Mouse (Mus musculus): ENCODE measurements at regions not wholly inside any gene's neighbourhood (a gene's known extent, or its start where the extent isn't known, plus 50 kb on each side); places are given as distances from the start of the nearest gene placed in this dataset.
"Not testable (repeated sequence)": the region's sequence is repeated elsewhere in the genome, so short reads cannot be mapped to it uniquely, and the experiment has no call there.

GRCm38 (mm10) chr5:77743467-77743866 is 335.6 kb upstream of the Igfbp7 start:
- H3K79me2 ChIP-seq (replicated peaks; ENCODE audit: control insufficient read depth, insufficient read depth, low read length): no peaks in the 10 kb centered on the region
- H3K9ac ChIP-seq (ENCODE audit: low read depth, low read length): no peak overlapping the region
- no peaks in the 10 kb centered on the region for H3K36me3 ChIP-seq (ENCODE audit: control insufficient read depth, insufficient read depth, low read length)
- intact Hi-C loops (cut with DNase I): no loop called here
- H3K4me3 ChIP-seq: no peak overlapping the region
- no peak overlapping the region for H3K27ac ChIP-seq
- no peak for DNase-seq
- H3K4me1 ChIP-seq (ENCODE audit: control insufficient read depth, insufficient read depth, low read length): no peaks in the 10 kb centered on the region
- no peak for TF ChIP-seq CTCF (IDR thresholded peaks at IDR 0.05)
- no peak for TF ChIP-seq EP300 (IDR thresholded peaks at IDR 0.05; ENCODE audit: insufficient read depth, low read depth, low read length)
- TF ChIP-seq POLR2A (IDR thresholded peaks at IDR 0.05; ENCODE audit: insufficient read depth, low read depth, low read length): no peak
- no peaks in the 10 kb centered on the region for H3K27me3 ChIP-seq (ENCODE audit: control insufficient read depth, insufficient read depth, low read length)
- 72% methylated on average over 3 of the region's 3 CpGs for WGBS

- H3K4me3 ChIP-seq; H3K4me1 ChIP-seq (ENCODE audit: control insufficient read depth, insufficient read depth, low read length); H3K36me3 ChIP-seq (ENCODE audit: control insufficient read depth, insufficient read depth, low read length); H3K27me3 ChIP-seq (ENCODE audit: control insufficient read depth, insufficient read depth, low read length); H3K79me2 ChIP-seq (replicated peaks; ENCODE audit: control insufficient read depth, insufficient read depth, low read length); intact Hi-C loops (cut with DNase I); DNase-seq; H3K27ac ChIP-seq; H3K9ac ChIP-seq (ENCODE audit: low read depth, low read length): not testable (repeated sequence)
- WGBS: 68% methylated on average over 4 of the region's 4 CpGs
These were observed 322.4 kb upstream of the Igfbp7 start for GRCm38 (mm10) chr5:77730286-77730685.

GRCm38 (mm10) chr5:77681592-77681991 is 273.8 kb upstream of the Igfbp7 start:
- TF ChIP-seq EP300 (IDR thresholded peaks at IDR 0.05; ENCODE audit: insufficient read depth, low read depth, low read length) (no peak), POLR2A (IDR thresholded peaks at IDR 0.05; ENCODE audit: insufficient read depth, low read depth, low read length) (no peak), CTCF (IDR thresholded peaks at IDR 0.05) (peak; percentile 35)
- DNase-seq: no peak
- H3K79me2 ChIP-seq (replicated peaks; ENCODE audit: control insufficient read depth, insufficient read depth, low read length): no peaks in the 10 kb centered on the region
- intact Hi-C loops (cut with DNase I): no loop called here
- no peak overlapping the region for H3K27ac ChIP-seq
- no peaks in the 10 kb centered on the region for H3K27me3 ChIP-seq (ENCODE audit: control insufficient read depth, insufficient read depth, low read length)
- no peaks in the 10 kb centered on the region for H3K4me1 ChIP-seq (ENCODE audit: control insufficient read depth, insufficient read depth, low read length)
- WGBS: 57% methylated on average over 3 of the region's 3 CpGs
- no peak overlapping the region for H3K4me3 ChIP-seq
- H3K9ac ChIP-seq (ENCODE audit: low read depth, low read length): no peak overlapping the region
- H3K36me3 ChIP-seq (ENCODE audit: control insufficient read depth, insufficient read depth, low read length): no peaks in the 10 kb centered on the region

GRCm38 (mm10) chr5:77672073-77672924 is 264.5 kb upstream of the Igfbp7 start:
- Histone ChIP-seq H3K27ac (no peak overlapping the region), H3K79me2 (replicated peaks; ENCODE audit: control insufficient read depth, insufficient read depth, low read length) (no peaks in the 10 kb centered on the region), H3K36me3 (ENCODE audit: control insufficient read depth, insufficient read depth, low read length) (no peaks in the 10 kb centered on the region), H3K9ac (ENCODE audit: low read depth, low read length) (no peak overlapping the region), H3K4me3 (no peak overlapping the region), H3K4me1 (ENCODE audit: control insufficient read depth, insufficient read depth, low read length) (no peaks in the 10 kb centered on the region), H3K27me3 (ENCODE audit: control insufficient read depth, insufficient read depth, low read length) (no peaks in the 10 kb centered on the region)
- WGBS: 85% methylated on average over 15 of the region's 15 CpGs
- DNase-seq: no peak
- TF ChIP-seq CTCF (IDR thresholded peaks at IDR 0.05): no peak
- no peak for TF ChIP-seq POLR2A (IDR thresholded peaks at IDR 0.05; ENCODE audit: insufficient read depth, low read depth, low read length)
- TF ChIP-seq EP300 (IDR thresholded peaks at IDR 0.05; ENCODE audit: insufficient read depth, low read depth, low read length): no peak
- intact Hi-C loops (cut with DNase I): no loop called here

GRCm38 (mm10) chr5:77663096-77663495 is 255.3 kb upstream of the Igfbp7 start:
- no peaks in the 10 kb centered on the region for H3K4me1 ChIP-seq (ENCODE audit: control insufficient read depth, insufficient read depth, low read length)

GRCm38 (mm10) chr5:77659016-77659415 is 251.2 kb upstream of the Igfbp7 start:
- no peak overlapping the region for H3K4me3 ChIP-seq
- no peaks in the 10 kb centered on the region for H3K79me2 ChIP-seq (replicated peaks; ENCODE audit: control insufficient read depth, insufficient read depth, low read length)
- 78% methylated on average over 6 of the region's 6 CpGs for WGBS
- DNase-seq: no peak
- intact Hi-C loops (cut with DNase I): no loop called here
- H3K27ac ChIP-seq: no peak overlapping the region
- no peaks in the 10 kb centered on the region for H3K36me3 ChIP-seq (ENCODE audit: control insufficient read depth, insufficient read depth, low read length)
- no peaks in the 10 kb centered on the region for H3K4me1 ChIP-seq (ENCODE audit: control insufficient read depth, insufficient read depth, low read length)
- no peaks in the 10 kb centered on the region for H3K27me3 ChIP-seq (ENCODE audit: control insufficient read depth, insufficient read depth, low read length)
- H3K9ac ChIP-seq (ENCODE audit: low read depth, low read length): no peak overlapping the region
- TF ChIP-seq POLR2A (IDR thresholded peaks at IDR 0.05; ENCODE audit: insufficient read depth, low read depth, low read length) (no peak), EP300 (IDR thresholded peaks at IDR 0.05; ENCODE audit: insufficient read depth, low read depth, low read length) (no peak), CTCF (IDR thresholded peaks at IDR 0.05) (no peak)

More at GRCm38 (mm10) chr5:77663096-77663495, 255.3 kb upstream of the Igfbp7 start:
- Histone ChIP-seq H3K4me3 (no peak overlapping the region), H3K79me2 (replicated peaks; ENCODE audit: control insufficient read depth, insufficient read depth, low read length) (no peaks in the 10 kb centered on the region), H3K27ac (no peak overlapping the region), H3K36me3 (ENCODE audit: control insufficient read depth, insufficient read depth, low read length) (no peaks in the 10 kb centered on the region), H3K9ac (ENCODE audit: low read depth, low read length) (no peak overlapping the region), H3K27me3 (ENCODE audit: control insufficient read depth, insufficient read depth, low read length) (no peaks in the 10 kb centered on the region)
- no peak for TF ChIP-seq EP300 (IDR thresholded peaks at IDR 0.05; ENCODE audit: insufficient read depth, low read depth, low read length)
- TF ChIP-seq POLR2A (IDR thresholded peaks at IDR 0.05; ENCODE audit: insufficient read depth, low read depth, low read length): no peak
- no peak for TF ChIP-seq CTCF (IDR thresholded peaks at IDR 0.05)
- intact Hi-C loops (cut with DNase I): no loop called here
- DNase-seq: no peak
- WGBS: 51% methylated on average over 3 of the region's 3 CpGs

Data from heart, adult 2 months (tissue).